Mouse (Mus musculus): Measurements from ENCODE around the gene Jpt1. TPM values are rescaled to one million over a fixed set of nuclear protein-coding genes. Genes with fewer than 3 reads are reported as not detected.

Gene Jpt1
- total RNA-seq, 2 experiments from 2014 or later: 140 to 142 TPM

DNA sequence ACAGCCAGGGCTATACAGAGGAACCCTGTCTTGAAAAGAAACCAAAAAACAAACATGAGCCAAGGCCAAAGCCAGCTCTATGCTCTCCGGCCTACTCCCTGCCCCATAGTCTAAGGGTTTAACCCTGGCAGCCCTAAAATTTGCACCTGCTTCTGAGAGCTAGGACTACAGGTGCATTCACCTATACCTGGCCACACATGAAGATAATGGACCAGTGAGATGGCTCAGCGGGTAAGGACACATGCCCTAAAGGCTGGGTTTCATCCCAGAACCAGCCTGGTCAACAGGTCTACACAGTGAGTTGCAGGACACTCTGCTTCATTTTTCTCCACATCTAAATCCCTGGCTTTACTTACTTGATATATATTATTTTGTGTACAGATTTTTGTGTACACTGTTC lies 8.1 kb upstream of the Jpt1 start:
- Histone ChIP-seq H3K27ac (no peak overlapping the region), H3K4me3 (no peak overlapping the region)
- DNase-seq (ENCODE audit: low spot score in 2 of 2): no peak
- no peak for TF ChIP-seq CTCF (conservative IDR thresholded peaks at IDR 0.05)

- no peak overlapping the region for H3K27ac ChIP-seq
- H3K4me3 ChIP-seq: no peak overlapping the region
- DNase-seq (ENCODE audit: low spot score in 2 of 2): no peak
- no peak for TF ChIP-seq CTCF (conservative IDR thresholded peaks at IDR 0.05)
Measured at GRCm38 (mm10) chr11:115521080-115521479, 6.9 kb upstream of the Jpt1 start.

DNA sequence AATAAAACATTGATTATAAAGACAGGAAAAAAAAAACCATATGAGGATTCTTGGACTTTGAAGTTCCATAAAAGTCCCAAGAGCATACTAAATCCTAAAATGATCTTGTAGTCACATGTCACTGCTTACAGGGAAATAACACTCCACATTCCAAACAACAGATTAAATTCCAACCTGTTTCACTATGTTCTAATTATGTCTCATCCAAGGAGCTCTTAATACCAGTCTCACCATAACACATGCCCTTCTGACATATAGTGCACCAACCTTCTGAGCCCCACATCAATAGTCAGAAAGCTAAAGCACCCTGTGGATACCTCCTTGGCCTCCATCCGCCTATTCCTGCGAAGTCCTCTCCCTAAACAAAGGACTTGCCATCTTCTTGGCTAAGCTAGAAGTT lies 6.0 kb upstream of the Jpt1 start:
- no peak for DNase-seq (ENCODE audit: low spot score in 2 of 2)
- Histone ChIP-seq H3K27ac (no peak overlapping the region), H3K4me3 (no peak overlapping the region)
- no peak for TF ChIP-seq CTCF (conservative IDR thresholded peaks at IDR 0.05)

DNA sequence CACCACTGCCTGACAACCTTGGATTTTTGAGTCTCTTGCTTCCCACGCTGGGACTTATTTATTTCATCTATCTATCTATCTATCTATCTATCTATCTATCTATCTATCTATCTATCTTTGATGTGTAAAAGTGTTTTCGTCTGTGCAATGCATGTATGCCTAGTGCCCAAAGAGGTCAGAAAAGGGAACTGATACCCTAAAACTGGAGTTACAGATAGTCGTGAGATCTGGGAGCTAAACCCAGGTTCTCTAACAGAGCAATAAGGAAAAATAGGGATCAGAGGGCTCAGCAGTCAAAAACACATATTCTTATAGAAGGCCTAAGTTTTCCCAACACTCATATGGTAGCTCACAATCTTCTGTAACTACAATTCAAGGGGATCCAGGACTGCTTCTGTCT lies 5.4 kb upstream of the Jpt1 start:
- H3K27ac ChIP-seq: no peak overlapping the region
- H3K4me3 ChIP-seq: no peak overlapping the region
- no peak for TF ChIP-seq CTCF (conservative IDR thresholded peaks at IDR 0.05)
- no peak for DNase-seq (ENCODE audit: low spot score in 2 of 2)

GRCm38 (mm10) chr11:115518693-115519092 lies 4.5 kb upstream of the Jpt1 start:
- DNase-seq (ENCODE audit: low spot score in 2 of 2): no peak
- H3K27ac ChIP-seq: peak overlapping the region; percentile 60
- TF ChIP-seq CTCF (conservative IDR thresholded peaks at IDR 0.05): no peak
- H3K4me3 ChIP-seq: no peak overlapping the region

DNA sequence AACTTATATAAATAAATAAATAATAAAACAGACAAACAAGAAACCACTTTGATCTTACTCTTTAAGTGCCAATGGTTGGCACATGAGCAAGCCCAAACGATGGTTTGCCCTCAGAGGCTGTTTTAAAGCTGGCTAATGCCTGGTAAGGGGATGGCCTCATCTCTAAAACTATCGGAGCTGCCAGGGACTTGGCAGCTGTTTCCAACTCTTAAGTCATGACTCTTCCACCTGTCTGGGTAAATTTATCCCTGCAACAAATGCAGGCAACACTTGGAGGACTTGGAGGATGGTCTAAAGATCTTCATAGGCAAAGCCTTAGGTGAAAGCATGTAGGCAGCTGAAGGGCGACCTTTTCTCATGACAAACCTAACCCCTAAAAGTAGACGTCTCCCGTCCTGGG lies 2.8 kb upstream of the Jpt1 start:
- TF ChIP-seq CTCF (conservative IDR thresholded peaks at IDR 0.05): no peak
- no peak for DNase-seq (ENCODE audit: low spot score in 2 of 2)
- H3K4me3 ChIP-seq: no peak overlapping the region

GRCm38 (mm10) chr11:115515021-115515420 lies 834 bp upstream of the Jpt1 start:
- no peak overlapping the region for H3K27ac ChIP-seq
- H3K4me3 ChIP-seq: no peak overlapping the region
- no peak for DNase-seq (ENCODE audit: low spot score in 2 of 2)
- no peak for TF ChIP-seq CTCF (conservative IDR thresholded peaks at IDR 0.05)

More for the DNA sequence above, 2.8 kb upstream of the Jpt1 start:
- H3K27ac ChIP-seq: no peak overlapping the region

DNA sequence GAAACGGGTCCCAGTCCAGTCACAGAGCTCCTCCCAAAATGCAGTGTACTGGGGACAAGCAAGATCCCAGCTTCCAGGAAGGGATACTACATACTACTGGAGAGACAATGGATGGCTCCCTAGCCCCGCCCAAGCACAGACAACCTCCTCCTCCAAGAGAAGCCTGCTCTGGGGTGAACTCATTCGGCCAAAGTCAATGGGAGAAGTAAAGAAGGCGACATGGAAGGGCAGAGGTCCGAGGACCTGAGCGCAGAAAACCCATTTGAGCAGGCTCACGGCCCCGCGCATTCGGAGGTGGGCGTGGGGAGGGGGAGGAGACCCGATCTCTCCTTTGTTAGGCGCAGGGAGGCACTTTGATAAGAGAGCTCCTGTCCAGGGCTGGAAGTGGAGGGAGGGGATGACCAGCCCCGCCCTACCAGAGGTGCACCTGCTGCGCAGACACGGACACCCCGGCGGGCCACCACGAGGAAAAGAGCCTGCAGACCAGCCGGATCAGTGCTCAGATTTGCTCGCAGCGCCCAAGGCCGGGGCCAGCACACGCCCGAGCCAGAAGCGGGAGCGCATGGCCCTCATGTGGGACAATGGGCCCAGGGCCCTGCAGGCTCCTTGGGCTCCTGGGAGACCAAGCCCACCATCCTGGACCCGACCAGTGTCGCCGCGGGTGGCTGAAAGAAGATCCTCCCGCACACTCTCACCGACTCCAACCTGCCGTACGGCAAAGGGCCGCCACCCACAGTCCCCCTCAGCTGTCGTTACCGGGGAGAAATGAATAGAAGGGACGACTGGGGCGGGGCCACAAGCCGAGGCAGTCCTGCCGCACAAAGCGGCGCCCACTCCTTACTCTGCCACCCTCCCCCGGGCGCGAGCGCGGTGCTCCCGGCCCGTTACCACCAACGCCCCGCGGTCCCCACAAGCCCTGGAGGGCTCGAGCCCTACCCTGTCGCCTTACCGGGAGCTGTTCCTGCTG lies 633 bp downstream of the Jpt1 start:
- DNase-seq (ENCODE audit: low spot score in 2 of 2): peak; percentile 54 to 61
- Histone ChIP-seq H3K27ac (peak overlapping the region; percentile 93), H3K4me3 (peak overlapping the region; percentile 85)

GRCm38 (mm10) chr11:115512407-115513183 lies 1.6 kb downstream of the Jpt1 start:
- TF ChIP-seq CTCF (conservative IDR thresholded peaks at IDR 0.05): no peak
- Histone ChIP-seq H3K4me3 (peak overlapping the region; percentile 85), H3K27ac (peak overlapping the region; percentile 93; the same call in 1 of the 2 replicates)
- no peak for DNase-seq (ENCODE audit: low spot score in 2 of 2)

More for the DNA sequence above, 633 bp downstream of the Jpt1 start:
- no peak for TF ChIP-seq CTCF (conservative IDR thresholded peaks at IDR 0.05)

GRCm38 (mm10) chr11:115512004-115512403 lies 2.2 kb downstream of the Jpt1 start:
- Histone ChIP-seq H3K27ac (peak overlapping the region; percentile 93; the same call in 1 of the 2 replicates), H3K4me3 (peak overlapping the region; percentile 85)
- TF ChIP-seq CTCF (conservative IDR thresholded peaks at IDR 0.05): no peak
- no peak for DNase-seq (ENCODE audit: low spot score in 2 of 2)

DNA sequence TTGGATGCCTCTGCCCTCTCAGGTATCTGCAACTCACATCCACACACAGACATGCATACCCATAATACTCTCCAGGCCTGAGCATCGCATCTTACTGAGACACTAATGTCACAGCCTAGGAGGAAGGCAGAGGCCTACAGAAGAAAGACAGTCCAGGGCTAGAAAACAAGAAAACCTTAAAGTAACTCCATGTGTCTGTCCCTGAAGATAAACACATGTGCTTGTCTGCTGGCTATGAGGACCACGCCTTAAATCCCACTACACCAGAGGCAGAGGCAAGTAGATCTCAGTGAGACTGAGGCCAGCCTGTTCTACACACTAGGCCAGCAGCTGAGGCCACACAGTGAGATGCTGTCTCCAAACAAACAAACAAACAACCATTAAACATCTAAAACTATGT lies 3.1 kb downstream of the Jpt1 start:
- DNase-seq (ENCODE audit: low spot score in 2 of 2): no peak
- no peak overlapping the region for H3K4me3 ChIP-seq
- no peak for TF ChIP-seq CTCF (conservative IDR thresholded peaks at IDR 0.05)
- no peak overlapping the region; the same call in 1 of the 2 replicates for H3K27ac ChIP-seq

GRCm38 (mm10) chr11:115510507-115510888 lies 3.7 kb downstream of the Jpt1 start:
- no peak for DNase-seq (ENCODE audit: low spot score in 2 of 2)
- Histone ChIP-seq H3K4me3 (no peak overlapping the region), H3K27ac (no peak overlapping the region)

More at GRCm38 (mm10) chr11:115510507-115510888, 3.7 kb downstream of the Jpt1 start:
- TF ChIP-seq CTCF (conservative IDR thresholded peaks at IDR 0.05): no peak

Measured in layer of hippocampus, adult 2 months (tissue).